Mouse (Mus musculus) neural tube, postnatal 0 days (tissue): ENCODE data around the gene Gse1. TPM values are rescaled to one million over a fixed set of nuclear protein-coding genes. Genes with fewer than 3 reads are reported as not detected.

Source experiments
- microRNA-seq: library from miRNA; unstranded; fragments of <30 nt; microRNA quantifications from one replicate; pipeline ENCODE4, GENCODE M21; 2016
- polyA plus RNA-seq: library from polyadenylated mRNA; unstranded; fragments of >200 nt; fragmentation: Nextera tagmentation; extraction: Ambion mirVana; gene quantifications from 2 replicates; pipeline ENCODE4 v1.2.1, GENCODE M21; 2015

Gse1 gene
- 11.9 and 12.0 TPM in 2 replicates for polyA plus RNA-seq

DNA sequence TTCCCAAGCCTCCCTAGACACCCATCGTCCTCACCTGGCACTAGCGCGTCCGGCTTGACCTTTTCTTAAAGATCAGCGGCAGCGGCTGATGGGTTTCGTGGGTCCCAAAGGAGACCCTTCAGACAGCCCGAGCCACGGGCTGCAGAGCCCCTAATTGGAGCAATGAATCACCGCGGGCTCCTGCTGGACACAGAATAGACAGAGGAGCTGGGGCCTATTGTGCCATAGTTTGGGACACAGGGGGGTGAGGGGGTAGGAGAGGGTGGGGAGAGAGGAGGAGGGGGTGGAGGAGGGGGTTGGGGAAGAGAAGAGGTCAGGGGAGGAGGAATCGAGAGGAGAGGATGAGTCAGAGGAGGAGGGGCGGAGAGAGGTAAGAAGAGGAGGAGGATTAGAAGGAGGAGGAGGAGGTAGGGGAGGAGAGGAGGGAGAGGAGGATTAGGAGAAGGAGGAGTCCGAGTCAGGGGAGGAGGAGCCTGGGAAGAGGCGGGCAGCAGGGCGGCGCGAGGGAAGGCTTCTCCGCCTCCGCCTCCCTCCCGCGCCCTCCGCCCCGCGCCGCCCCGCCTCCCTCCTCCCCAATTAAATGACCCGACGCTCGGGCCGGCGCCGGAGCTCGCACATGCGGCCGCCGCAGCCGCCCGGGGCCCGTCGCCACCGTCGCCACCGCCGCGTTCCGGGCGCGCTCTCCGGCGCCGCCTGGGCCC is at the start of gene Gse1:
Gene Gse1, plus strand, starts transcription at position 566 of the 701 bp plus-strand sequence.

DNA sequence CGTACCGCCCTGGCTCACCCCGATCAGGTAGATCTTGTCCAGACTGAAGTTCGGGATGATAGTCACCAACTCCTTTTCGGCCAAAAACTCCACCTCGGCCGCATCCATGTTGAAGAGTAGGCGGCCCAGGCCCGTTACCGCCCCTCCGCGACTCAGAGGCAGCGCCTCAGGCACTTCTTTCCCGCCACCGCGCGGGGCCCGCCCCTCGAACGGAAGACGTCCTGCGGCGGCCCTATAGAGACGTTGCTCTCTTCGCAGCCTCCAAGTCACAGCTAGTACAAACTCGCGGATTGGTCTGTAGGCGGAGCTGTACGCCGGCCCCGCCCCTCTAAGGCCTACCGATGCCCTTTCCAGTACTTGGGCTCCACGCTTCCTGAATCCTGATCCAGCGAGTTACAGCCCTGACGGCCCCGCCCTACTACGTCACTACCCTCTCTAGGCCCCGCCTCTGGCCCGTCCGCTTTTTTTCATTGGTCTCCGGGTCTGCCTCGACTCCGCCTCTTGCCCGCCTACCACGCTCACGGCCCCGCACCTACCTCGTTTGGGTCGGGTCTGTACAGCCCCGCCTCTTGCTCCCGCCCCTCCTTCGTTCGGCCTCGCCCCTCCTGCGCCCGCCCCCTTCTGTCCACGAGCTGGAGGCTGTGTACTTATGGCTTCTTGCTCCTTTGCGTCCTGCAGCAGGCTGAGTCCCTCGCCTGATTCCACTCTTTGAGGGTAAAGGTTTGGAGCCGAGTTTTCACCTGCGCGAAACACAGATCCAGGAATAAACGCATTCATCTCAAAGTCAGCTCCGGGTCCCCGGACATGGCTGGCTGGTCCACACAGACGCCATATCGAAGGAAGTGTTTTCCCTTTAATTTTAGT is 360.9 kb downstream of the Gse1 start, which contains the start of gene Gins2:
Gene Gins2, minus strand, starts transcription at position 397 of the 864 bp plus-strand sequence.

Small RNA genes lying within 50 kb of the gene (microRNA-seq; reads per million reads assigned to microRNA genes)
- gene Gm22715, result not detected
- gene Mir7687, result not detected

Other genes with a start within 250 kb of the Gse1 start
- 2.9 and 3.3 TPM in 2 replicates for gene Crispld2, start 236.0 kb upstream of the Gse1 start, polyA plus RNA-seq
- gene Zdhhc7, start 127.0 kb upstream of the Gse1 start, polyA plus RNA-seq, result 27.0 and 30.4 TPM in 2 replicates
- gene 6430548M08Rik, start 114.3 kb upstream of the Gse1 start, polyA plus RNA-seq, result 36.8 and 40.1 TPM in 2 replicates
- gene Fam92b, start 51.0 kb upstream of the Gse1 start, polyA plus RNA-seq, result 1.4 and 1.9 TPM in 2 replicates